Mouse (Mus musculus) bone marrow macrophage, adult 2 months (primary cell): ENCODE data around the gene Asprv1. TPM values are rescaled to one million over a fixed set of nuclear protein-coding genes. Genes with fewer than 3 reads are reported as not detected.

Source experiments
- H3K27ac ChIP-seq: 2 replicates; pipeline ENCODE4 v1.5.1; 2012; ENCODE audit warnings: low read depth, low read length; ENCODE audit not compliant: insufficient read depth
- H3K4me1 ChIP-seq: 2 replicates; pipeline ENCODE4 v1.6.1; 2012; ENCODE audit warnings: low read length; ENCODE audit not compliant: control insufficient read depth, insufficient read depth
- H3K4me3 ChIP-seq: 2 replicates; pipeline ENCODE4 v1.5.1; 2012; ENCODE audit warnings: mild to moderate bottlenecking, low read length, moderate library complexity; ENCODE audit not compliant: insufficient read depth
- CTCF ChIP-seq: IDR thresholded peaks from 2 replicates; pipeline ENCODE4 v1.5.1; 2012; ENCODE audit warnings: low read depth, mild to moderate bottlenecking, low read length, moderate library complexity
- POLR2A ChIP-seq: IDR thresholded peaks from 2 replicates; pipeline ENCODE4 v1.6.1; 2012; ENCODE audit warnings: mild to moderate bottlenecking, low read depth, low read length, borderline replicate concordance
- polyA plus RNA-seq: library from polyadenylated mRNA; stranded (reverse); fragments of >200 nt; gene quantifications from 2 replicates; pipeline ENCODE4 v1.2.4, GENCODE M21; 2012; ENCODE audit not compliant: missing spikeins, insufficient read depth, insufficient read length

Asprv1 gene
- polyA plus RNA-seq, 1 experiment, result not detected

- Histone ChIP-seq H3K27ac (no peak overlapping the region), H3K4me1 (peaks cover 9% of the 10 kb centered on the region), H3K4me3 (no peak overlapping the region)
- no peak for TF ChIP-seq POLR2A
- no peak for TF ChIP-seq CTCF
Observed at GRCm38 (mm10) chr6:86593146-86593897, 34.6 kb upstream of the Asprv1 start.

- H3K4me3 ChIP-seq, result no peak overlapping the region
- peaks cover 15% of the 10 kb centered on the region for H3K4me1 ChIP-seq
- TF ChIP-seq POLR2A, result no peak
- TF ChIP-seq CTCF, result no peak
- H3K27ac ChIP-seq, result no peak overlapping the region
Observed at GRCm38 (mm10) chr6:86594636-86595035, 33.3 kb upstream of the Asprv1 start.

GRCm38 (mm10) chr6:86595865-86596440 lies 32.0 kb upstream of the Asprv1 start:
- Histone ChIP-seq H3K4me1 (peaks cover 25% of the 10 kb centered on the region), H3K27ac (no peak overlapping the region), H3K4me3 (no peak overlapping the region)
- TF ChIP-seq CTCF (no peak), POLR2A (no peak)

GRCm38 (mm10) chr6:86598742-86599193 lies 29.2 kb upstream of the Asprv1 start:
- peaks cover 18% of the 10 kb centered on the region for H3K4me1 ChIP-seq
- TF ChIP-seq POLR2A, result no peak
- no peak for TF ChIP-seq CTCF
- no peak overlapping the region for H3K4me3 ChIP-seq
- H3K27ac ChIP-seq, result no peak overlapping the region

GRCm38 (mm10) chr6:86599197-86599596 lies 28.8 kb upstream of the Asprv1 start:
- Histone ChIP-seq H3K4me1 (peaks cover 18% of the 10 kb centered on the region), H3K4me3 (no peak overlapping the region), H3K27ac (0 out of 2 replicates have a peak overlapping the region, but pooled peaks have one; percentile 3)
- TF ChIP-seq CTCF, result peak; percentile 81
- no peak for TF ChIP-seq POLR2A

- no peak for TF ChIP-seq CTCF
- no peak for TF ChIP-seq POLR2A
- H3K4me1 ChIP-seq, result peaks cover 18% of the 10 kb centered on the region
- peak overlapping the region; percentile 26; the same call in 1 of the 2 replicates for H3K27ac ChIP-seq
- no peak overlapping the region for H3K4me3 ChIP-seq
Observed at GRCm38 (mm10) chr6:86599951-86600414, 28.0 kb upstream of the Asprv1 start.

GRCm38 (mm10) chr6:86605260-86605659 lies 22.7 kb upstream of the Asprv1 start:
- TF ChIP-seq POLR2A (no peak), CTCF (no peak)
- Histone ChIP-seq H3K27ac (no peak overlapping the region), H3K4me3 (no peak overlapping the region), H3K4me1 (peaks cover 31% of the 10 kb centered on the region)

GRCm38 (mm10) chr6:86606289-86606688 lies 21.7 kb upstream of the Asprv1 start:
- Histone ChIP-seq H3K4me1 (peaks cover 24% of the 10 kb centered on the region), H3K4me3 (no peak overlapping the region), H3K27ac (no peak overlapping the region)
- no peak for TF ChIP-seq POLR2A
- no peak for TF ChIP-seq CTCF

GRCm38 (mm10) chr6:86607471-86607870 lies 20.5 kb upstream of the Asprv1 start:
- H3K27ac ChIP-seq, result peak overlapping the region; percentile 5; the same call in 1 of the 2 replicates
- H3K4me3 ChIP-seq, result no peak overlapping the region
- peaks cover 24% of the 10 kb centered on the region for H3K4me1 ChIP-seq
- TF ChIP-seq POLR2A (no peak), CTCF (no peak)

- H3K4me1 ChIP-seq, result peaks cover 24% of the 10 kb centered on the region
Observed at GRCm38 (mm10) chr6:86609235-86609634, 18.7 kb upstream of the Asprv1 start.

More at GRCm38 (mm10) chr6:86609235-86609634, 18.7 kb upstream of the Asprv1 start:
- Histone ChIP-seq H3K4me3 (no peak overlapping the region), H3K27ac (no peak overlapping the region)
- TF ChIP-seq CTCF (no peak), POLR2A (no peak)
